Mouse (Mus musculus) lung, embryonic 14.5 days (tissue): Measurements from ENCODE around the gene Gpi1. TPM values are rescaled to one million over a fixed set of nuclear protein-coding genes. Genes with fewer than 3 reads are reported as not detected.

ENCODE experiments used
- ATAC-seq: fragments of 200-750 bp; cut with Nextera tagmentation; 2 replicates; pipeline ENCODE4 v1.8.0; 2017; ENCODE audit warnings: mild to moderate bottlenecking, moderate TSS enrichment, moderate library complexity; ENCODE audit not compliant: insufficient read depth
- DNase-seq: peaks from one replicate; pipeline ENCODE4 v3.0.0-alpha.2; 2015
- H3K27ac ChIP-seq: fragments of 300-500 bp; sonication (generic); 2 replicates; pipeline ENCODE4 v1.5.1; 2014; ENCODE audit warnings: low read depth, mild to moderate bottlenecking, moderate library complexity
- H3K27me3 ChIP-seq: fragments of 300-500 bp; sonication (generic); 2 replicates; pipeline ENCODE4 v1.6.1; 2014; ENCODE audit warnings: low read length, control low read depth; ENCODE audit not compliant: insufficient read depth
- H3K36me3 ChIP-seq: fragments of 300-500 bp; sonication (generic); 2 replicates; pipeline ENCODE4 v1.6.1; 2014; ENCODE audit warnings: control low read depth; ENCODE audit not compliant: insufficient read depth
- H3K4me1 ChIP-seq: fragments of 300-500 bp; sonication (generic); 2 replicates; pipeline ENCODE4 v1.6.1; 2014; ENCODE audit warnings: antibody characterized with exemption, control low read depth; ENCODE audit not compliant: insufficient read depth
- H3K4me2 ChIP-seq: fragments of 300-500 bp; sonication (generic); 2 replicates; pipeline ENCODE4 v1.6.1; 2014; ENCODE audit warnings: mild to moderate bottlenecking
- H3K4me3 ChIP-seq: fragments of 300-500 bp; sonication (generic); 2 replicates; pipeline ENCODE4 v1.5.1; 2014; ENCODE audit warnings: low read depth, low read length
- H3K9ac ChIP-seq: fragments of 300-500 bp; sonication (generic); 2 replicates; pipeline ENCODE4 v1.6.1; 2014
- H3K9me3 ChIP-seq: fragments of 300-500 bp; sonication (generic); 2 replicates; pipeline ENCODE4 v1.6.1; 2016; ENCODE audit warnings: low read depth, low read length, control low read depth
- CTCF ChIP-seq: IDR thresholded peaks from 2 replicates; pipeline ENCODE4 v1.5.1; 2016; ENCODE audit warnings: antibody characterized with exemption, low read depth
- WGBS: fragments of 180-500 bp; shearing (Covaris S2); extraction: QIAGEN DNeasy Blood & Tissue Kit; methylation state at CpG from one replicate; pipeline ENCODE4 v1.1.7; 2014; 5-methylcytosine and 5-hydroxymethylcytosine counted together
- polyA plus RNA-seq: library from polyadenylated mRNA; unstranded; fragments of >200 nt; fragmentation: Nextera tagmentation; extraction: Ambion mirVana; gene quantifications from 2 replicates; pipeline ENCODE4 v1.2.1, GENCODE M21; 2014

The Gpi1 gene
- polyA plus RNA-seq, 1 experiment from 2014 or later = 260 TPM

GRCm38 (mm10) chr7:34242176-34242575, 12.0 kb upstream of the Gpi1 start:
- no peak for TF ChIP-seq CTCF
- H3K27ac ChIP-seq = no peak overlapping the region
- peaks cover 78% of the 10 kb centered on the region for H3K36me3 ChIP-seq
- DNase-seq = no peak
- H3K9ac ChIP-seq = no peak overlapping the region
- no peak overlapping the region for H3K4me2 ChIP-seq
- H3K4me1 ChIP-seq = no peaks in the 10 kb centered on the region
- no peak for ATAC-seq
- WGBS = 95% methylated on average over 11 of the region's 11 CpGs
- H3K27me3 ChIP-seq = no peaks in the 10 kb centered on the region
- no peaks in the 10 kb centered on the region for H3K9me3 ChIP-seq
- no peak overlapping the region for H3K4me3 ChIP-seq

GRCm38 (mm10) chr7:34238086-34238485, 8.0 kb upstream of the Gpi1 start:
- Histone ChIP-seq H3K9ac (no peak overlapping the region), H3K4me1 (peaks cover 6% of the 10 kb centered on the region; the same call in 1 of the 2 replicates), H3K27ac (no peak overlapping the region), H3K4me2 (no peak overlapping the region), H3K36me3 (peaks cover 66% of the 10 kb centered on the region), H3K9me3 (no peaks in the 10 kb centered on the region), H3K4me3 (no peak overlapping the region), H3K27me3 (no peaks in the 10 kb centered on the region)
- no peak for TF ChIP-seq CTCF
- DNase-seq = no peak
- 90% methylated on average over 5 of the region's 5 CpGs for WGBS
- no peak for ATAC-seq

- DNase-seq (no peak), ATAC-seq (no peak)
- 84% methylated on average over 5 of the region's 5 CpGs for WGBS
- Histone ChIP-seq H3K4me2 (no peak overlapping the region), H3K4me3 (no peak overlapping the region), H3K36me3 (peaks cover 45% of the 10 kb centered on the region), H3K27me3 (no peaks in the 10 kb centered on the region), H3K27ac (no peak overlapping the region), H3K9ac (no peak overlapping the region), H3K4me1 (peaks cover 7% of the 10 kb centered on the region; the same call in 1 of the 2 replicates), H3K9me3 (no peaks in the 10 kb centered on the region)
- no peak for TF ChIP-seq CTCF
Observed at GRCm38 (mm10) chr7:34235602-34236001, 5.5 kb upstream of the Gpi1 start.

- WGBS = under 1% methylated on average over 17 of the region's 17 CpGs
- Histone ChIP-seq H3K27me3 (no peaks in the 10 kb centered on the region), H3K4me1 (peaks cover 7% of the 10 kb centered on the region; the same call in 1 of the 2 replicates), H3K4me3 (peak overlapping the region; percentile 45), H3K9me3 (no peaks in the 10 kb centered on the region), H3K27ac (peak overlapping the region; percentile 97), H3K36me3 (peaks cover 39% of the 10 kb centered on the region), H3K9ac (peak overlapping the region; percentile 60), H3K4me2 (peak overlapping the region; percentile 71)
- 0 out of 2 replicates have a peak, but pooled peaks have one; percentile 0 for ATAC-seq
- peak; percentile 63 for DNase-seq
- TF ChIP-seq CTCF = no peak
Observed at GRCm38 (mm10) chr7:34234610-34235561, 4.8 kb upstream of the Gpi1 start.

DNA sequence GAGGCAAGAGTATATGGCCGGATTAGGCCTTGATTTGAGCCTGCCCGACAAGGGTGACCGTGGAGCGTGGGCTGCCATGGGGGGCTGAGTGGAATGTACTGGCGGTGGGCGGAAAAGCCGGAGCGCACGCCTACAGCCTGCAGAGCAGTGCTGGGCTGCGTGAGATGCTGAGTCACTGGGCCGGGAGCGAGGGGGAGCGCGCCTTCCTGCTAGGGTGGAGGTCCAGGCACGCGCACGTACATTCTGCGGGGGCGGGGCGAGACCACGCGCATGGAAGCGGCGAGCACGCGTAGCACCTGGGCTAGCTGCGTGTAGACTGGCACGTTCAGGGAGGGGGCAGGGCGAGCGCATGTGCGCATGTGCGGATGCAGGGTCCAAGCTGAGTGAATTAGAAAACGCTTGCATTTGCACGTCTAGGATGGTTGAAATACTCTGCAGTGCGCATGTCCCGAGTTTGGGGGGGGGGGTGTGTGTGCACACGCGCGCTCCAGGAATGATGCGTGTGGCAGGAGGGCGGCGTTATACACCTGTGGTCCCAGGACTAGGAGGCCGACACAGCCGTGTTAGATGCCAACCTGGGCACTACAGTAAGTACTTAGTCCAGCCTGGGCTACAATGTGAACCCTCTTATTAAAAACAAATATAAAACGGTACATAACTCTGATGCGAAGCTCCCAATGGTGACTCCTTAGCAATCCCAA, 3.9 kb upstream of the Gpi1 start:
- Histone ChIP-seq H3K36me3 (peaks cover 31% of the 10 kb centered on the region), H3K4me3 (peak overlapping the region; percentile 45), H3K9ac (peak overlapping the region; percentile 60), H3K9me3 (no peaks in the 10 kb centered on the region), H3K4me1 (peaks cover 7% of the 10 kb centered on the region; the same call in 1 of the 2 replicates), H3K27me3 (no peaks in the 10 kb centered on the region), H3K4me2 (peak overlapping the region; percentile 71), H3K27ac (peak overlapping the region; percentile 97)
- TF ChIP-seq CTCF = no peak
- peak; percentile 99 for DNase-seq
- WGBS = under 1% methylated on average over 46 of the region's 46 CpGs
- ATAC-seq = peak; percentile 93

GRCm38 (mm10) chr7:34232785-34233725, 2.9 kb upstream of the Gpi1 start:
- Histone ChIP-seq H3K9ac (peak overlapping the region; percentile 60), H3K27ac (peak overlapping the region; percentile 97), H3K27me3 (no peaks in the 10 kb centered on the region), H3K4me3 (peak overlapping the region; percentile 45), H3K4me1 (peaks cover 7% of the 10 kb centered on the region; the same call in 1 of the 2 replicates), H3K36me3 (peaks cover 22% of the 10 kb centered on the region), H3K9me3 (no peaks in the 10 kb centered on the region), H3K4me2 (peak overlapping the region; percentile 71)
- ATAC-seq = no peak
- no peak for DNase-seq
- TF ChIP-seq CTCF = no peak
- 35% methylated on average over 7 of the region's 7 CpGs for WGBS
